Mouse (Mus musculus) activated CD4-positive, CD25-positive, alpha-beta regulatory T cell, adult 9 weeks (primary cell): ENCODE results near the gene Gm5416. TPM values are rescaled to one million over a fixed set of nuclear protein-coding genes. Genes with fewer than 3 reads are reported as not detected.

Experiments
- polyA plus RNA-seq: library from polyadenylated mRNA; unstranded; fragments of 100-300 nt; shearing (Covaris generic); gene quantifications from one replicate; pipeline ENCODE4 v1.2.1, GENCODE M21; 2017

The Gm5416 gene
- polyA plus RNA-seq: not detected

DNA sequence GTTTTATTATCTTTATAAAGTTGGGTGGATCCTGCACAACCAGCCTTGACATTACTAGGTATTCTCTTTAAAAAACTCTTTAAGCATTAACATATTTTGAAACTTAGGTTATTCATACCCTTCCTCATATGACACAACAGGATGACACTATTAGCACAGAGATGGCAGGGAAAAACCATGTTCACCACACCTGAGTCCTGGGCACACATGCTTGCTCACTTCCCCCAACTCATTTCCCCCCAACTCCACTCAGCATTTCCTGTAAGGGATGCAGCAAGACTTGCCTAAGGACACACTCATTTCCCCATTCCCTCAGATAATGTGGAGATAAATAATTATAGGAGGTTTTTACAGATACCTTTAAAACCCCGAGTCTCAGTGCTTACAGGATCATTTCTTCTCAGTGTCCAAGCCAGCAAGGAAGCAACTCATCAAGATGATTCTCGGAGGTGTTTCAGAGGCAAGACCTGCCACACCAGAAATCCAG is at the start of gene Gm5416:
TSS of gene Gm5416 (plus strand) at position 437 of the 487 bp plus-strand sequence.

DNA sequence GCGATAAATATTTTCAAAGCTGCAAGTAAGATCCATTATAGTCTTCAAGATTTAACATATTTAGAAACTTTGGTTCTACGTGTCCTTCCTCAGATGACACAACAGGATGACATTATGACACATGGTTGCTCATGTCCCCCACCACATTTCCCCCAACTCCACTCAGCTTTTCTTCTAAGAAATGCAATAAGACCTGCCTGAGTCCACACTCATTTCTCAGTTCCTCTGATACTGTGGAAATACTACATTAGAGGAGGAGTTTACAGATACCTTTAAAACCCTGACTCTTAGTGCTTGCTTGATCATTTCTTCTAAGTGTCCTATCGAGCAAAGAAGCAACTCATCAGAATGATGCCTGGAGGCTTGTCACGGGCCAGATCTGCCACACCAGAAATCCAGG is 26.3 kb upstream of the Gm5416 start, which contains the start of gene Gm5483:
TSS of gene Gm5483 (plus strand) at position 301 of the 400 bp plus-strand sequence.

DNA sequence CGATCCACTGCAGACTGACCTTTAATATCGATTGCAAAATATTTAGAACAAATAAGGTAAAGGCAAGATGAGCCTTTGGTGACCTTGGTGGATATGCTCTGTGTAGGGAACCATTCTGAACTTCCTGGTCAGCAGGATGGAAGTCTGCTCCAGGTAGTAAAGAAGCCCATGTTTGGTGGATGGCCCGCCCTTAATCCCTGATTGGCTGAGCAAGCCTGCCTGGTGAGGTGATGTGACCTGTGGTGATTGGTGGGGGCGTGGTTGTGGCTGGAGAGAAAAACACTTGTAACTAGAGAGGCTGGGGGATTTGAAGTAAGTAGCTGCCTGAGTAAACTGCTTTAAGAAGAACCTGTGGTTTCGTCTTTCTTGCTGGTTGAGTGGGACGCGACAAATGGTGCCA is 11.0 kb downstream of the Gm5416 start, which contains the start of gene 2010005H15Rik:
TSS of gene 2010005H15Rik (plus strand) at position 301 of the 400 bp plus-strand sequence.

Other genes starting within 250 kb of the Gm5416 start
- gene Kpna1, start 231.7 kb upstream of the Gm5416 start, polyA plus RNA-seq: 71.8 TPM
- 5.0 TPM for gene Wdr5b, start 169.2 kb upstream of the Gm5416 start, polyA plus RNA-seq
- gene Fam162a, start 138.8 kb upstream of the Gm5416 start, polyA plus RNA-seq: 127 TPM
- gene Ccdc58, start 138.7 kb upstream of the Gm5416 start, polyA plus RNA-seq: 43.7 TPM
- not detected for gene Csta1, start 79.2 kb upstream of the Gm5416 start, polyA plus RNA-seq
- not detected for gene Stfa2l1, start 53.6 kb upstream of the Gm5416 start, polyA plus RNA-seq
- not detected for gene Gm5483, start 26.2 kb upstream of the Gm5416 start, polyA plus RNA-seq
- 0.89 TPM for gene 2010005H15Rik, start 11.1 kb downstream of the Gm5416 start, polyA plus RNA-seq
- gene Stfa1, start 66.5 kb downstream of the Gm5416 start, polyA plus RNA-seq: not detected
- gene BC117090, start 123.9 kb downstream of the Gm5416 start, polyA plus RNA-seq: not detected
- not detected for gene BC100530, start 157.3 kb downstream of the Gm5416 start, polyA plus RNA-seq
- not detected for gene Stfa2, start 198.1 kb downstream of the Gm5416 start, polyA plus RNA-seq
- gene Stfa3, start 245.0 kb downstream of the Gm5416 start, polyA plus RNA-seq: not detected